In the genomic region with DNA sequence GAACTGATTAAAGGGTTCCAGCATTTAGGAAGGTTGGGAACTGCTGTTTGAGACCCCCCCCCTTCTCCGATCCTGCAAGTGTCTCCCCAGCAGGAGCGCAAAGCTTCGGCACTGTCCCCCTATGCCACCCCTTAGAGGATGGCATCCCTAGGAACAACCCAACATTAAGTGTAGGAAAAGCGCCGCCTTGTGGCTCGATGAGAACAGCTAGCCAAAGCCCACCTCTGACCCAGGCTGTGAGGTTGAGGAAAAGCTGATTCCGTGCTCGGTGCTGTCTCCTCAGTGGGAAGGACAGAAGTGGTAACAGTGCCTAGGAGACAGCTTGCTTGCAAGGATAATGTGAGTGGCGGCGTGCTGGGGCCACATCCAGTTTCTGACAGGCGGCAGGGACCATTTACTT, we compare ENCODE assay signal across 12 mouse cellular contexts.
A peak's percentile ranks its signal among the peaks of the same experiment; 100 is the strongest.
DNase-seq lines count a peak whose midpoint lies in the region; ATAC-seq and TF ChIP-seq lines count a peak whose summit lies in the region.
"Had no signal": no experiment of that assay in that cellular context is flagged by ENCODE, and none has a peak within 500 bp of the region (broad histone marks: within the 10 kb centered on the region; RNA-seq: fewer than 3 reads in every experiment).

No protein-coding gene starts in this region.

- H3K9me3 ChIP-seq in hindbrain, embryonic 10.5 days: no peaks in the 10 kb centered on the region
- no peaks in the 10 kb centered on the region for H3K9me3 ChIP-seq in hindbrain, embryonic 14.5 days (ENCODE audit: control insufficient read depth, low read length)
- H3K9me3 ChIP-seq in midbrain, postnatal 0 days (ENCODE audit: low read length): no peaks in the 10 kb centered on the region
- no peaks in the 10 kb centered on the region for H3K9me3 ChIP-seq in midbrain, embryonic 15.5 days
- H3K9me3 ChIP-seq in kidney, embryonic 14.5 days (ENCODE audit: control insufficient read depth, low read length): no peaks in the 10 kb centered on the region
- H3K9me3 ChIP-seq: hindbrain, embryonic 15.5 days; lung, embryonic 15.5 days had no signal

- no peak overlapping the region for H3K9ac ChIP-seq in hindbrain, embryonic 14.5 days
- no peak overlapping the region for H3K9ac ChIP-seq in midbrain, postnatal 0 days (replicated peaks; ENCODE audit: low read length, poor library complexity, severe bottlenecking)
- no peak overlapping the region for H3K9ac ChIP-seq in midbrain, embryonic 15.5 days
- no peak overlapping the region for H3K9ac ChIP-seq in kidney, embryonic 14.5 days (ENCODE audit: low read depth, low read length)
- H3K9ac ChIP-seq: hindbrain, embryonic 15.5 days; lung, embryonic 15.5 days had no signal

- WGBS in hindbrain, embryonic 10.5 days: 21% methylated on average over 11 of the region's 11 CpGs
- WGBS in hindbrain, embryonic 14.5 days: 20% methylated on average over 11 of the region's 11 CpGs
- WGBS in midbrain, postnatal 0 days: 26% methylated on average over 11 of the region's 11 CpGs
- WGBS in midbrain, embryonic 15.5 days: 22% methylated on average over 11 of the region's 11 CpGs
- WGBS in olfactory bulb, adult 2 months: 38% methylated on average over 11 of the region's 11 CpGs
- WGBS in kidney, embryonic 14.5 days: 17% methylated on average over 11 of the region's 11 CpGs

- peak; percentile 63 for TF ChIP-seq CTCF in midbrain, postnatal 0 days (IDR thresholded peaks at IDR 0.05)
- peak; percentile 12; the same call in 1 of the 2 replicates for TF ChIP-seq CTCF in olfactory bulb, adult 2 months (IDR thresholded peaks at IDR 0.05; ENCODE audit: insufficient read depth, low read depth, low read length)

- peaks cover 3% of the 10 kb centered on the region; the same call in 1 of the 2 replicates for H3K27me3 ChIP-seq in hindbrain, embryonic 10.5 days (ENCODE audit: insufficient read depth, poor library complexity, severe bottlenecking)
- H3K27me3 ChIP-seq in hindbrain, embryonic 14.5 days (ENCODE audit: control insufficient read depth, insufficient read depth, low read length): no peaks in the 10 kb centered on the region
- no peaks in the 10 kb centered on the region for H3K27me3 ChIP-seq in midbrain, postnatal 0 days (ENCODE audit: insufficient read depth, low read length)
- no peaks in the 10 kb centered on the region for H3K27me3 ChIP-seq in midbrain, embryonic 15.5 days (replicated peaks)
- H3K27me3 ChIP-seq in kidney, embryonic 14.5 days (ENCODE audit: control insufficient read depth, insufficient read depth, low read length): no peaks in the 10 kb centered on the region
- H3K27me3 ChIP-seq: hindbrain, embryonic 15.5 days; lung, embryonic 15.5 days had no signal

- no peak overlapping the region for H3K27ac ChIP-seq in hindbrain, embryonic 10.5 days
- no peak overlapping the region for H3K27ac ChIP-seq in hindbrain, embryonic 14.5 days
- H3K27ac ChIP-seq in midbrain, postnatal 0 days (ENCODE audit: low read depth, low read length): no peak overlapping the region
- no peak overlapping the region for H3K27ac ChIP-seq in midbrain, embryonic 15.5 days
- no peak overlapping the region for H3K27ac ChIP-seq in olfactory bulb, adult 2 months (ENCODE audit: insufficient read depth, low read depth, low read length)
- H3K27ac ChIP-seq in kidney, embryonic 14.5 days (ENCODE audit: low read depth, low read length): no peak overlapping the region
- H3K27ac ChIP-seq: lung, embryonic 15.5 days had no signal

- H3K4me1 ChIP-seq in hindbrain, embryonic 10.5 days (replicated peaks): peaks cover 34% of the 10 kb centered on the region
- peaks cover 20% of the 10 kb centered on the region for H3K4me1 ChIP-seq in hindbrain, embryonic 14.5 days (replicated peaks; ENCODE audit: control insufficient read depth, insufficient read depth, low read length)
- peaks cover 5% of the 10 kb centered on the region; the same call in 1 of the 2 replicates for H3K4me1 ChIP-seq in midbrain, postnatal 0 days (ENCODE audit: insufficient read depth, low read length)
- H3K4me1 ChIP-seq in midbrain, embryonic 15.5 days: peaks cover 16% of the 10 kb centered on the region
- H3K4me1 ChIP-seq in olfactory bulb, adult 2 months (ENCODE audit: control insufficient read depth, insufficient read depth, low read length): peaks cover 64% of the 10 kb centered on the region
- H3K4me1 ChIP-seq in kidney, embryonic 14.5 days (ENCODE audit: control insufficient read depth, insufficient read depth, low read length): no peaks in the 10 kb centered on the region
- H3K4me1 ChIP-seq: lung, embryonic 15.5 days had no signal

- no peak for TF ChIP-seq POLR2A in olfactory bulb, adult 2 months (IDR thresholded peaks at IDR 0.05; ENCODE audit: insufficient read depth, low read depth, low read length)

- DNase-seq in hindbrain, embryonic 10.5 days (ENCODE audit: low spot score): peak; percentile 45
- no peak for DNase-seq in hindbrain, embryonic 14.5 days (ENCODE audit: low spot score)
- peak; percentile 52 for DNase-seq in midbrain, postnatal 0 days (ENCODE audit: low spot score)
- peak; percentile 59 for DNase-seq in embryo, embryonic 11 days
- DNase-seq in c-Kit-positive CD71-positive TER-119-positive erythroid progenitor cells, embryonic 14.5 days (ENCODE audit: low spot score): no peak
- DNase-seq: B cell, adult 2 months had no signal

- no peak for ATAC-seq in hindbrain, embryonic 14.5 days (ENCODE audit: low FRiP score)
- no peak for ATAC-seq in midbrain, postnatal 0 days (ENCODE audit: low FRiP score)
- ATAC-seq in midbrain, embryonic 15.5 days (replicated peaks): no peak
- ATAC-seq in kidney, embryonic 14.5 days (ENCODE audit: low FRiP score, low TSS enrichment): no peak

- H3K4me3 ChIP-seq in hindbrain, embryonic 10.5 days: peak overlapping the region; percentile 16; the same call in 1 of the 2 replicates
- H3K4me3 ChIP-seq in hindbrain, embryonic 14.5 days (replicated peaks; ENCODE audit: low read length): no peak overlapping the region
- no peak overlapping the region for H3K4me3 ChIP-seq in midbrain, postnatal 0 days (ENCODE audit: low read depth, low read length)
- H3K4me3 ChIP-seq in midbrain, embryonic 15.5 days: no peak overlapping the region
- no peak overlapping the region for H3K4me3 ChIP-seq in olfactory bulb, adult 2 months (ENCODE audit: insufficient read depth, low read depth, low read length)
- H3K4me3 ChIP-seq in kidney, embryonic 14.5 days (ENCODE audit: low read length): no peak overlapping the region
- H3K4me3 ChIP-seq: hindbrain, embryonic 15.5 days; lung, embryonic 15.5 days; myocyte had no signal

- no peak overlapping the region for H3K4me2 ChIP-seq in hindbrain, embryonic 14.5 days (replicated peaks)
- no peak overlapping the region for H3K4me2 ChIP-seq in midbrain, postnatal 0 days (ENCODE audit: low read depth, low read length, poor library complexity, severe bottlenecking)
- H3K4me2 ChIP-seq in midbrain, embryonic 15.5 days: no peak overlapping the region
- no peak overlapping the region for H3K4me2 ChIP-seq in kidney, embryonic 14.5 days (replicated peaks; ENCODE audit: low read depth, low read length)
- H3K4me2 ChIP-seq: hindbrain, embryonic 15.5 days; lung, embryonic 15.5 days had no signal

- no peaks in the 10 kb centered on the region for H3K36me3 ChIP-seq in hindbrain, embryonic 10.5 days
- H3K36me3 ChIP-seq in hindbrain, embryonic 14.5 days (replicated peaks; ENCODE audit: control insufficient read depth, insufficient read depth): no peaks in the 10 kb centered on the region
- no peaks in the 10 kb centered on the region for H3K36me3 ChIP-seq in midbrain, postnatal 0 days (ENCODE audit: insufficient read depth, low read length)
- H3K36me3 ChIP-seq in midbrain, embryonic 15.5 days (replicated peaks): no peaks in the 10 kb centered on the region
- no peaks in the 10 kb centered on the region for H3K36me3 ChIP-seq in kidney, embryonic 14.5 days (ENCODE audit: control insufficient read depth, insufficient read depth, low read length)
- H3K36me3 ChIP-seq: hindbrain, embryonic 15.5 days; lung, embryonic 15.5 days had no signal

Comparison
In these comparisons a context has a peak if more than half of its experiments do, and no peak if none do; other contexts are left out.
1. DNase-seq: peak in hindbrain, embryonic 10.5 days (single experiment), midbrain, postnatal 0 days (single experiment) and embryo, embryonic 11 days (single experiment); none in hindbrain, embryonic 14.5 days (single experiment) and c-Kit-positive CD71-positive TER-119-positive erythroid progenitor cells, embryonic 14.5 days (single experiment).